Mouse (Mus musculus): Measurements from ENCODE around the gene Lman1l. TPM values are rescaled to one million over a fixed set of nuclear protein-coding genes. Genes with fewer than 3 reads are reported as not detected.

The Lman1l gene
- polyA plus RNA-seq, 1 experiment from 2014 or later: not detected

DNA sequence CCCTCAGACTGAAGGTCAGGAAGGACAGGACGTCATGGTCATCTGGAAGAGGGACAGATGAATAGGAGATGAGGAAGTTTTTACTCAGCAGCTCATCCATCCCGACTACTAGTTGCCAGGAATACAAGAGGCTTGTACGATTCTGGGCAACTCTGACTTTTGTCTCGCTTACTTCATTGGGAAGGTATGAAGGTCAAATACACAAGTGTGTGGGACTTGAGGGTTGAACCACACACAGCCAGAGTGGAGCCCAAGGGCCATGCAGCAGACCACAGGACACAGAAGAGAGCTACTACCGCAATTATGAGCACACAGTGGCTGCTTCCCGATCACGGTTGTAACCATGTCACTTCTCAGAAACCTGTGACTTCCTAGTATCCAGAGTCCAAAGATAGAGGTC, 8.0 kb downstream of the Lman1l start:
- ATAC-seq: no peak
- no peak overlapping the region for H3K4me3 ChIP-seq (ENCODE audit: low read length)
- 80% methylated on average over 7 of the region's 7 CpGs for WGBS
- no peaks in the 10 kb centered on the region for H3K9me3 ChIP-seq (ENCODE audit: control insufficient read depth, low read length)
- H3K9ac ChIP-seq (ENCODE audit: low read depth, low read length): no peak overlapping the region
- H3K4me2 ChIP-seq (ENCODE audit: low read depth, low read length): no peak overlapping the region
- peaks cover 3% of the 10 kb centered on the region; the same call in 1 of the 2 replicates for H3K27me3 ChIP-seq (replicated peaks; ENCODE audit: control insufficient read depth, insufficient read depth, low read length)
- H3K27ac ChIP-seq (ENCODE audit: low read length): no peak overlapping the region
- no peaks in the 10 kb centered on the region for H3K4me1 ChIP-seq (ENCODE audit: control insufficient read depth, insufficient read depth, low read length)
- H3K36me3 ChIP-seq (ENCODE audit: control insufficient read depth, insufficient read depth, low read length): no peaks in the 10 kb centered on the region

DNA sequence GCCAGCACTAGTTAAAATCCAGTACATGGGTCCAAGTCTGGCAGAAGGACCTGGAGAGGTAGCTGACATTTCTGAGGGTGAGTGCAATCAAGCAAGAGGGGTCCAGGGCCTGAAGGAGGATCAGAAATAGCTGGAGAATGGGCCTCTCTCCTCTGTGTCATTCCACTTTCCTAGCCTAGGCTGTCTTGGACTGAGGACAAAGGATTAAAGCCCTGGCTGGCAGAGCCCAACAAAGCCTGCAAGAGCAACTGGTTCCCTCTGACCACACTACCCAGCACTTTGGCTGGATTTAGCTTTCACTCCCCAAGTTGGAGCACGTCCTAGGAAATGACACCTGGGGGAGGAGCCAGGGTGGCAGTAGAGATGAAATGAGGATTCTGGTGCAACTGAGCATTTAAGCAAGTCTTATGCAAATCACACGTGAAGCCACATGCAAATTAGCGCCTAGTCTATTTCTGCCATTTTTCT, 10.2 kb downstream of the Lman1l start:
- ATAC-seq: no peak
- 56% methylated on average over 3 of the region's 3 CpGs for whole genome bisulfite sequencing
- Histone ChIP-seq H3K27ac (ENCODE audit: low read length) (no peak overlapping the region), H3K4me1 (ENCODE audit: control insufficient read depth, insufficient read depth, low read length) (no peaks in the 10 kb centered on the region), H3K4me2 (ENCODE audit: low read depth, low read length) (no peak overlapping the region), H3K4me3 (ENCODE audit: low read length) (no peak overlapping the region), H3K36me3 (ENCODE audit: control insufficient read depth, insufficient read depth, low read length) (no peaks in the 10 kb centered on the region), H3K9ac (ENCODE audit: low read depth, low read length) (no peak overlapping the region), H3K27me3 (replicated peaks; ENCODE audit: control insufficient read depth, insufficient read depth, low read length) (peaks cover 9% of the 10 kb centered on the region), H3K9me3 (ENCODE audit: control insufficient read depth, low read length) (no peaks in the 10 kb centered on the region)

DNA sequence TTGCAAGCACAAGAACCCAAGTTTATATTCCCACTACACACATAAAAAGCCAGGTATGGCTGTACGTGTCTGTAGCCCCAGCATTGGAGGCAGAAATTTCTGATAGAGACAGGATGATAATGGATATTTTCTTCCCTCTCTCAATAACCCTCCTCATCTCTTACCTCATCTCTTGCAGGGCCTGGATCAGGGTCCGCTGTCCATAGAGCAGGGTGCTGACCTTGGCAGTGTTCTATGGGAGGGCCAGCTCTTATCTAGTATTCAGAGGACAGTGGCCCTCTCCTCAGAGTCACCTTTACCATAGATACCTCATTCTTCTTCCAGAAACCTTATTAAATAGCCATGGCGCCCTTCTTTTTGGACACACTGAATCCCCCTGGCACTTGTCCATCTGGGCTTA, 10.8 kb downstream of the Lman1l start:
- Histone ChIP-seq H3K9ac (ENCODE audit: low read depth, low read length) (no peak overlapping the region), H3K4me1 (ENCODE audit: control insufficient read depth, insufficient read depth, low read length) (no peaks in the 10 kb centered on the region), H3K27ac (ENCODE audit: low read length) (no peak overlapping the region), H3K4me3 (ENCODE audit: low read length) (no peak overlapping the region), H3K4me2 (ENCODE audit: low read depth, low read length) (no peak overlapping the region), H3K27me3 (replicated peaks; ENCODE audit: control insufficient read depth, insufficient read depth, low read length) (peaks cover 9% of the 10 kb centered on the region), H3K36me3 (ENCODE audit: control insufficient read depth, insufficient read depth, low read length) (no peaks in the 10 kb centered on the region), H3K9me3 (ENCODE audit: control insufficient read depth, low read length) (no peaks in the 10 kb centered on the region)
- no peak for ATAC-seq
- WGBS: 59% methylated on average over 3 of the region's 3 CpGs

DNA sequence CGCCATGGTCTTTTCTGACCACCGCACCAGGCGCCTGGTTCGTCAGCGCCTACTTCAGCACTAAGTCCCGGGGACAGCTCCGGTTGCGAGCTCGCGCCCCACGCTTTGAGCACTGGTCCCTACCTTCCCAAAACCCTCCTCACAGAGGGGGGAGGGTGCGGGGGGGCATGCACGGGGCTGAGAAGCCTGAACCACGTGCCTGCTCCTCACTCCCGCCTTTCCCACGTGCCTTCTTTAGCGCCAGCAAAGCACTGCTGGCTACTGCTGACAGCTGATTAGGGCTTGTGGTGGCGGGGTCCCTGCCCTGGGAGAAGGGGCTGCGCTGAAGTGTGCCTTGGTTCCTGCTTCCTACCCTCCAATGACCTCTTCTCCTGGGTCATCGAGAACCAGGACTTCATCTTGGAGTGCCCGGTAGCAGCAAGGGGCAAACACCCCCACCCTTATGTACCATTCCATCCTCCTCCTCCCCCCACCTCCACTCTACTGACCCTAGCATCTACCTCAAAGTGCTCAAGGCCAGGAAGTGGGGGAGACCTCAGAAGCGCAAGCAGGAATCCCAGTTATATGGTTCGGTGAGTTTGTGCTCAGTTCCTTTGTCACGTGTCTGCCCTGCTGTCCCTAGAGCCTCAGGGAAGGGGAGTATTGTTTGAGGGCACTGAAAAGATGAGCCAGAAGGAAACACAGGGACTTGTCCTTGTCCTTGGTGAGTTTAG, 14.3 kb downstream of the Lman1l start, which contains the start of gene Cplx3:
TSS of gene Cplx3 (minus strand) at position 143 of the 713 bp plus-strand sequence.
- Histone ChIP-seq H3K4me3 (ENCODE audit: low read length) (no peak within 1 kb of the TSS), H3K9ac (ENCODE audit: low read depth, low read length) (no peak within 1 kb of the TSS), H3K9me3 (ENCODE audit: control insufficient read depth, low read length) (no peaks in the 10 kb centered on the region), H3K36me3 (ENCODE audit: control insufficient read depth, insufficient read depth, low read length) (no peaks in the 10 kb centered on the region), H3K27ac (ENCODE audit: low read length) (no peak within 1 kb of the TSS), H3K27me3 (replicated peaks; ENCODE audit: control insufficient read depth, insufficient read depth, low read length) (peaks cover 13% of the 10 kb centered on the region), H3K4me1 (ENCODE audit: control insufficient read depth, insufficient read depth, low read length) (peaks cover 4% of the 10 kb centered on the region; the same call in 1 of the 2 replicates), H3K4me2 (ENCODE audit: low read depth, low read length) (no peak within 1 kb of the TSS)
- ATAC-seq: peak; percentile 41; the same call in 1 of the 2 replicates
- 6% methylated on average over 22 of the region's 24 CpGs for WGBS

DNA sequence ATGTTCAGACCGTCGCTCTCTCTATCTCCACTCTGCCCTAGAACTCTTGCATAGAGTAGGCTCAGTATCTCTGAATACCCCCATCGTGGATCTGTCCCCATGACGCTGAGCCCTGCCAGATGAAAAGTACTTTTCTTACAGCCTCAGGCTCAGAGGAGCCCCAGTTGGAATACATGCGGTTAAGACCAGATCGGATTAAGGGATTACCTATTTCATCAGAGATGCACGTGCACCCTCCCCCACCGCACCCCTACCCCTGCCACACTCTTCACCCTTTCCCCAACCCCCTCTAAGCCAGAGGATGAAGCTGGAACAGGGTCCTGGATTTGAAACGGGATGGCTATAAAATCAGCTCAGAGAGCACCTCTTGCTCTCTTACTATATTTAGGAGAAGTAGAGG, 15.1 kb downstream of the Lman1l start:
- Histone ChIP-seq H3K4me1 (ENCODE audit: control insufficient read depth, insufficient read depth, low read length) (peaks cover 9% of the 10 kb centered on the region), H3K36me3 (ENCODE audit: control insufficient read depth, insufficient read depth, low read length) (no peaks in the 10 kb centered on the region), H3K27me3 (replicated peaks; ENCODE audit: control insufficient read depth, insufficient read depth, low read length) (peaks cover 13% of the 10 kb centered on the region), H3K27ac (ENCODE audit: low read length) (no peak overlapping the region), H3K4me3 (ENCODE audit: low read length) (no peak overlapping the region), H3K9ac (ENCODE audit: low read depth, low read length) (no peak overlapping the region), H3K9me3 (ENCODE audit: control insufficient read depth, low read length) (no peaks in the 10 kb centered on the region), H3K4me2 (ENCODE audit: low read depth, low read length) (no peak overlapping the region)
- ATAC-seq: no peak
- 21% methylated on average over 9 of the region's 9 CpGs for WGBS

DNA sequence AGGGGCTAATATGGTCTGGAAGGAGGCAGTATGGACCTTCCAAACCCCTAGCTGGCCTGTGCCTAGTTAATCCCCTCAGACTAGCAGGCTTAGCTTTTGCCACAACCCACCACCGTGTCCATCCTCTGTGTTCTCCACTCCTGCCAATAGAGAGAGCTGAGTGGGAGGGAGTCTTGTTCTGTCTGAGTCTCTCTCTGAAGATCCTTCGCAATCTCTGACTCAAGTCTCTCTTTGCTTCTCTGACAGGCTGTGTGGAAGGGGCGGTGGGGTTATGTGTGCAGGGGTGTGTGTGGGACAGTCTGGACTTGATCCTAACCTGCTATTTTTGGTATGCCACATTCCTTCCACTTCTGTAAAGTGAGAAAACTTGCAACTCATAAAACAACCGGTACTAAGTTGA, 15.7 kb downstream of the Lman1l start:
- Histone ChIP-seq H3K36me3 (ENCODE audit: control insufficient read depth, insufficient read depth, low read length) (no peaks in the 10 kb centered on the region), H3K4me3 (ENCODE audit: low read length) (no peak overlapping the region), H3K27ac (ENCODE audit: low read length) (no peak overlapping the region), H3K9ac (ENCODE audit: low read depth, low read length) (no peak overlapping the region), H3K4me1 (ENCODE audit: control insufficient read depth, insufficient read depth, low read length) (peaks cover 14% of the 10 kb centered on the region), H3K4me2 (ENCODE audit: low read depth, low read length) (no peak overlapping the region), H3K27me3 (replicated peaks; ENCODE audit: control insufficient read depth, insufficient read depth, low read length) (peaks cover 13% of the 10 kb centered on the region), H3K9me3 (ENCODE audit: control insufficient read depth, low read length) (no peaks in the 10 kb centered on the region)
- WGBS: 75% methylated on average over 4 of the region's 4 CpGs
- no peak for ATAC-seq

DNA sequence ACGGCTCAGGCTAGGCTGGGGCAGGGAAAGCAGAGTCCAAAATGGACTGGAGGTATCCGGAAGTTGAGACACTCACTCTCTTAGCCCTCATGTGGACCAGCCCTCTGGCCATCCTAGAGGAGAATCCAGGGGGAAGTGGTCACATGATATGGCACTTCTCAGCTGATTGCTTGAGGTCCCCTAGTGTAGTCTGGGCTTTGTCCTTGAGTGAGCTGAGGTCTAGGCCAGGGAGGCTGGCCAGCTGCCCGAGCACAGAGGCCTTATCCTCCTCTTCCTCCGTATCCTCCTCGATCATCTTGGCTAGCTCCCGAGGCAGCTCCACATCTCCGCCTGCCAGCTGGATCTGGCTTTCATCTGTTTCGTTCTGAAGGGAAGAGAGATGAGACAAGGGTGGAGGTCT, 18.5 kb downstream of the Lman1l start:
- peaks cover 27% of the 10 kb centered on the region for H3K4me1 ChIP-seq (ENCODE audit: control insufficient read depth, insufficient read depth, low read length)
- no peak for ATAC-seq
- H3K9ac ChIP-seq (ENCODE audit: low read depth, low read length): no peak overlapping the region
- WGBS: 58% methylated on average over 8 of the region's 8 CpGs
- no peak overlapping the region for H3K4me3 ChIP-seq (ENCODE audit: low read length)
- no peak overlapping the region for H3K4me2 ChIP-seq (ENCODE audit: low read depth, low read length)
- H3K9me3 ChIP-seq (ENCODE audit: control insufficient read depth, low read length): no peaks in the 10 kb centered on the region
- no peak overlapping the region for H3K27ac ChIP-seq (ENCODE audit: low read length)
- H3K36me3 ChIP-seq (ENCODE audit: control insufficient read depth, insufficient read depth, low read length): no peaks in the 10 kb centered on the region
- H3K27me3 ChIP-seq (replicated peaks; ENCODE audit: control insufficient read depth, insufficient read depth, low read length): peaks cover 10% of the 10 kb centered on the region

DNA sequence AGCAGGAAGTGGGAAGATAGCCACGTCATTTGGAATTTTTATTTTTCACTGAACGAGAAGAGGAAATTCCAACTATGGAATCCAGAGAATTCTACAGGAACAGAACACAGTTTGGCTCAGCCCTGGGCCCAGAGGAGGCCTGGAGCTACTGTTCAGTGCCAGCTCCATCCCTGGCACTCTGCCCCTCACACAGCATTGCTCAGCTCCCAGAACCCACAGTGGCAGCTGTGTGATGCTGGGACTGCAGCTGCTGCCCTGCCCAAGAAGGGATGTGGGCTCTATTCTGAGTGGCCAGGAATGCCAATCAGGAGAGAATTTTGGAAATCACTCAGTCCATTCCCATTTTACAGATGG, 19.2 kb downstream of the Lman1l start:
- WGBS: 13% methylated on average over 2 of the region's 2 CpGs
- no peak overlapping the region for H3K27ac ChIP-seq (ENCODE audit: low read length)
- 0 out of 2 replicates have a peak, but pooled peaks have one; percentile 21 for ATAC-seq

DNA sequence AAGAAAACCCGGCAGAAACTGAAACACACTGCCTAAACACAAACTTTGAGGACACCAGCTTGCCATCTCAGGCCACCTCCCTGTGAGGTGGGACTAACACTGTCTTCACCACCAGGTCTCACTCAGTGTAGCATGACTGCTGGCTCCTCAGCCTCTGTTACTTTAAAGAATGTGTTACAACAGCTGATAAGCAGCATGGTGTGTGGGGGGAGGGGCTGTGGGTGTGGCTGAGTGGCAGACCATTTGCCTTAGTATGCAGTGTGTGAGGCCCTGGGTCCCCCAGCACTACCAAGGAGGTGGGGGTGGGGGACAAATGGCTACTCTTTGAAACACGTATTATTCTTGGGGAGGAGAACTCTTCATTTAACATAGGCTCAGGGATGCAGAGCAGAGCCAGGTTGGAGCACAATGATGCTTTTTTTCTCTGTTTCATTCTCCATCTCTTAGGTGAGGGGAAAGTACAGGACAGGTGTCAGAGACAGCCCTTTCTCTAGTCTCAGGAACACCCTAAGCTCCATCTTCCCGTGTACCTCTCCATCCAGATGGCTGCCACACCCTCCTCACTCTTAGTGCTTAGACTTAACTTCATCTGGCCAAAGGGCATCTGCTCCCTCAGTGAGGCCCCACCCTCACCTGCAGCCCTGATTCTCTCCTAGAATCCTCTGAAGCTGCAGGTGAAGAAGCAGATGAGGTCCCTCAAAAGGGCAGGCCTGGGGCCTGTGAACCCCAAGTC, 19.8 kb downstream of the Lman1l start:
- Histone ChIP-seq H3K9me3 (ENCODE audit: control insufficient read depth, low read length) (no peaks in the 10 kb centered on the region), H3K4me2 (ENCODE audit: low read depth, low read length) (no peak overlapping the region), H3K4me3 (ENCODE audit: low read length) (no peak overlapping the region), H3K4me1 (ENCODE audit: control insufficient read depth, insufficient read depth, low read length) (peaks cover 27% of the 10 kb centered on the region), H3K27me3 (replicated peaks; ENCODE audit: control insufficient read depth, insufficient read depth, low read length) (peaks cover 4% of the 10 kb centered on the region; the same call in 1 of the 2 replicates), H3K9ac (ENCODE audit: low read depth, low read length) (no peak overlapping the region), H3K27ac (ENCODE audit: low read length) (no peak overlapping the region), H3K36me3 (ENCODE audit: control insufficient read depth, insufficient read depth, low read length) (no peaks in the 10 kb centered on the region)
- 3% methylated on average over 3 of the region's 3 CpGs for WGBS
- ATAC-seq: peak; percentile 88

More for the DNA sequence above, 19.2 kb downstream of the Lman1l start:
- Histone ChIP-seq H3K4me3 (ENCODE audit: low read length) (no peak overlapping the region), H3K9me3 (ENCODE audit: control insufficient read depth, low read length) (no peaks in the 10 kb centered on the region), H3K9ac (ENCODE audit: low read depth, low read length) (no peak overlapping the region), H3K4me2 (ENCODE audit: low read depth, low read length) (no peak overlapping the region), H3K27me3 (replicated peaks; ENCODE audit: control insufficient read depth, insufficient read depth, low read length) (peaks cover 7% of the 10 kb centered on the region), H3K4me1 (ENCODE audit: control insufficient read depth, insufficient read depth, low read length) (peaks cover 27% of the 10 kb centered on the region), H3K36me3 (ENCODE audit: control insufficient read depth, insufficient read depth, low read length) (no peaks in the 10 kb centered on the region)
